ENCODE assay signal across 14 mouse cellular contexts in the genomic region with DNA sequence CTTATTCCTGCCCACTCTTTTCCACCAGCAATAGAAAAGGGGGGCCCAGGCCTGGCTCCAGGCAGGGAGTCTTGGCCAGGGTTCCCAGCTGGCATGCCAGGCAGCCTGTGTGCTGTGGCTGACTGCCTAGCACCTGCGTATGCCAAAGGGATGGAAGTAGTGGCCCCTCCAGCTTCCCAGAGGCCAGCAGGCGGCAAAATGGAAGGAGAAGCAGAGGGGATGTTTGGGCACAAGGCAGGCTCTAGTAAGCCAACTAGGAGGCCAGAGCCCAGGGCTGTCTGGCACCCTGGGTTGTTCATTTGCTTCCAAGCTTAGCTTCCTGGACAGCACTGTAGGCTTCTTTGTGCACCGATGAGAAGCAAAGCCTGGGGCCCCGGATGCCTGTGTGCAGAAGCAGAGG. TPM values are rescaled to one million over a fixed set of nuclear protein-coding genes. Genes with fewer than 3 reads are reported as not detected.
DNase-seq lines count a peak whose midpoint lies in the region; ATAC-seq and TF ChIP-seq lines count a peak whose summit lies in the region.
"Had no signal": no experiment of that assay in that cellular context is flagged by ENCODE, and none has a peak within 500 bp of the region (broad histone marks: within the 10 kb centered on the region; RNA-seq: fewer than 3 reads in every experiment).

No protein-coding gene starts in this region.

- H3K9me3 ChIP-seq in forebrain, embryonic 15.5 days: no peaks in the 10 kb centered on the region
- no peaks in the 10 kb centered on the region for H3K9me3 ChIP-seq in forebrain, embryonic 11.5 days (ENCODE audit: control insufficient read depth, low read length)

- 63% methylated on average over 4 of the region's 4 CpGs for whole genome bisulfite sequencing in forebrain, embryonic 15.5 days
- 78% methylated on average over 4 of the region's 4 CpGs for WGBS in forebrain, embryonic 11.5 days

- H3K4me2 ChIP-seq in forebrain, embryonic 15.5 days (replicated peaks): no peak overlapping the region
- H3K4me2 ChIP-seq in forebrain, embryonic 11.5 days (ENCODE audit: low read depth, low read length, severe bottlenecking): no peak overlapping the region

- TF ChIP-seq POLR2A in brain, embryonic 14.5 days (IDR thresholded peaks at IDR 0.05; ENCODE audit: borderline replicate concordance, extremely low read depth, insufficient read depth, insufficient read length, poor library complexity, severe bottlenecking): no peak

- H3K27ac ChIP-seq in forebrain, embryonic 15.5 days (replicated peaks): peak overlapping the region; percentile 38
- no peak overlapping the region for H3K27ac ChIP-seq in forebrain, embryonic 11.5 days (ENCODE audit: low read depth, low read length)
- H3K27ac ChIP-seq: stomach, postnatal 0 days had no signal

- no peak overlapping the region for H3K4me3 ChIP-seq in forebrain, embryonic 15.5 days
- H3K4me3 ChIP-seq in forebrain, embryonic 11.5 days (ENCODE audit: low read depth, low read length): no peak overlapping the region

- peaks cover 40% of the 10 kb centered on the region for H3K4me1 ChIP-seq in forebrain, embryonic 15.5 days
- peaks cover 7% of the 10 kb centered on the region; the same call in 1 of the 2 replicates for H3K4me1 ChIP-seq in forebrain, embryonic 11.5 days (replicated peaks; ENCODE audit: control insufficient read depth, insufficient read depth, low read length)

- H3K9ac ChIP-seq in forebrain, embryonic 15.5 days (replicated peaks): no peak overlapping the region
- no peak overlapping the region for H3K9ac ChIP-seq in forebrain, embryonic 11.5 days (ENCODE audit: low read length)

- no peak for TF ChIP-seq CTCF in brain, embryonic 14.5 days (IDR thresholded peaks at IDR 0.05; ENCODE audit: borderline replicate concordance, extremely low read depth, insufficient read depth, insufficient read length)

- no peaks in the 10 kb centered on the region for H3K36me3 ChIP-seq in forebrain, embryonic 15.5 days
- H3K36me3 ChIP-seq in forebrain, embryonic 11.5 days (ENCODE audit: control insufficient read depth, insufficient read depth, low read length): no peaks in the 10 kb centered on the region

- H3K27me3 ChIP-seq in forebrain, embryonic 15.5 days: peaks cover 30% of the 10 kb centered on the region
- H3K27me3 ChIP-seq in forebrain, embryonic 11.5 days (ENCODE audit: control insufficient read depth, insufficient read depth, low read length): peaks cover 30% of the 10 kb centered on the region

- DNase-seq in forebrain, embryonic 11.5 days (ENCODE audit: low spot score): no peak
- peak; percentile 86 to 87 for DNase-seq in layer of hippocampus, postnatal 10 days (ENCODE audit: low spot score in 2 of 2)
- DNase-seq in layer of hippocampus, adult 9-10 months (ENCODE audit: low spot score): no peak
- peak; percentile 75 for DNase-seq in brain, embryonic 14.5 days (ENCODE audit: low read depth)
- peak; percentile 74 to 84 for DNase-seq in cerebellum, postnatal 36 days
- no peak for DNase-seq in kidney, adult 18-20 months
- DNase-seq in liver: no peak
- DNase-seq: kidney, postnatal 25 days; lung, postnatal 4 days had no signal

- ATAC-seq in forebrain, embryonic 15.5 days (replicated peaks): peak; percentile 59
- no peak for ATAC-seq in forebrain, embryonic 11.5 days (replicated peaks; ENCODE audit: low FRiP score)
- ATAC-seq: Patski had no signal

RNA-seq across cellular contexts. Expression of gene Stac2, which starts 5.5 kb away (rescaled TPM):
- 2.9 and 3.2 TPM in 2 replicates for polyA plus RNA-seq in forebrain, embryonic 15.5 days (2015; fragmentation: Nextera tagmentation; extraction: Ambion mirVana)
- 0.81 and 0.86 TPM in 2 replicates for polyA plus RNA-seq in forebrain, embryonic 11.5 days (2014; fragmentation: Nextera tagmentation; extraction: Ambion mirVana)
- 10 to 100 TPM; 13.0 to 14.9 TPM for total RNA-seq in layer of hippocampus, postnatal 10 days (2021)
- 1.8 and 5.5 TPM in 2 replicates for polyA plus RNA-seq in brain, embryonic 14.5 days (2012; rRNA removed)
- total RNA-seq: hematopoietic stem cell, adult 5-6 weeks; liver, adult 2 months had no signal
- polyA plus RNA-seq: liver, adult 2 months had no signal

RNA-seq across cellular contexts. Expression of gene Rpl19, which starts 21.2 kb away (rescaled TPM):
- polyA plus RNA-seq in forebrain, embryonic 15.5 days (2015; fragmentation: Nextera tagmentation; extraction: Ambion mirVana): 667 and 700 TPM in 2 replicates
- polyA plus RNA-seq in forebrain, embryonic 11.5 days (2014; fragmentation: Nextera tagmentation; extraction: Ambion mirVana): 897 and 919 TPM in 2 replicates
- 100 to 1,000 TPM; 648 to 672 TPM for total RNA-seq in layer of hippocampus, postnatal 10 days (2021)
- polyA plus RNA-seq in brain, embryonic 14.5 days (2012; rRNA removed): 1,103 and 1,209 TPM in 2 replicates

RNA-seq across cellular contexts. Expression of gene Cacnb1, which starts 24.9 kb away (rescaled TPM):
- 40.7 and 41.5 TPM in 2 replicates for polyA plus RNA-seq in forebrain, embryonic 15.5 days (2015; fragmentation: Nextera tagmentation; extraction: Ambion mirVana)
- 9.6 and 11.1 TPM in 2 replicates for polyA plus RNA-seq in forebrain, embryonic 11.5 days (2014; fragmentation: Nextera tagmentation; extraction: Ambion mirVana)
- 100 to 1,000 TPM; 118 TPM for total RNA-seq in layer of hippocampus, postnatal 10 days (2021)
- polyA plus RNA-seq in brain, embryonic 14.5 days (2012; rRNA removed): 60.8 and 90.1 TPM in 2 replicates

RNA-seq across cellular contexts. Expression of gene Arl5c, which starts 51.8 kb away (rescaled TPM):
- 6.9 and 7.0 TPM in 2 replicates for polyA plus RNA-seq in forebrain, embryonic 15.5 days (2015; fragmentation: Nextera tagmentation; extraction: Ambion mirVana)
- 10.4 and 12.3 TPM in 2 replicates for polyA plus RNA-seq in forebrain, embryonic 11.5 days (2014; fragmentation: Nextera tagmentation; extraction: Ambion mirVana)
- 1 to 10 TPM; 2.0 to 2.1 TPM for total RNA-seq in layer of hippocampus, postnatal 10 days (2021)
- 0.89 and 1.1 TPM in 2 replicates for polyA plus RNA-seq in brain, embryonic 14.5 days (2012; rRNA removed)

Comparison
In these comparisons a context has a peak if more than half of its experiments do, and no peak if none do; other contexts are left out.
1. DNase-seq: peak in layer of hippocampus, postnatal 10 days (2 of 2), brain, embryonic 14.5 days (single experiment) and cerebellum, postnatal 36 days (2 of 2); none in forebrain, embryonic 11.5 days (single experiment), layer of hippocampus, adult 9-10 months (single experiment), kidney, adult 18-20 months (single experiment) and liver (single experiment).